Mouse (Mus musculus) layer of hippocampus, postnatal 36 days (tissue): Measurements from ENCODE around the gene Smarca2. TPM values are rescaled to one million over a fixed set of nuclear protein-coding genes. Genes with fewer than 3 reads are reported as not detected.
"Not testable (repeated sequence)": the region's sequence is repeated elsewhere in the genome, so short reads cannot be mapped to it uniquely, and the experiment has no call there.

Experiments
- DNase-seq, 2 experiments: peaks; one replicate each; pipeline ENCODE4 v3.0.0; 2022
- total RNA-seq, 2 experiments: library from RNA; stranded (reverse); gene quantifications; 2 replicates each; pipeline ENCODE4 v1.2.3; 2021

The Smarca2 gene
- total RNA-seq, 2 experiments from 2014 or later: 221 to 231 TPM

DNA sequence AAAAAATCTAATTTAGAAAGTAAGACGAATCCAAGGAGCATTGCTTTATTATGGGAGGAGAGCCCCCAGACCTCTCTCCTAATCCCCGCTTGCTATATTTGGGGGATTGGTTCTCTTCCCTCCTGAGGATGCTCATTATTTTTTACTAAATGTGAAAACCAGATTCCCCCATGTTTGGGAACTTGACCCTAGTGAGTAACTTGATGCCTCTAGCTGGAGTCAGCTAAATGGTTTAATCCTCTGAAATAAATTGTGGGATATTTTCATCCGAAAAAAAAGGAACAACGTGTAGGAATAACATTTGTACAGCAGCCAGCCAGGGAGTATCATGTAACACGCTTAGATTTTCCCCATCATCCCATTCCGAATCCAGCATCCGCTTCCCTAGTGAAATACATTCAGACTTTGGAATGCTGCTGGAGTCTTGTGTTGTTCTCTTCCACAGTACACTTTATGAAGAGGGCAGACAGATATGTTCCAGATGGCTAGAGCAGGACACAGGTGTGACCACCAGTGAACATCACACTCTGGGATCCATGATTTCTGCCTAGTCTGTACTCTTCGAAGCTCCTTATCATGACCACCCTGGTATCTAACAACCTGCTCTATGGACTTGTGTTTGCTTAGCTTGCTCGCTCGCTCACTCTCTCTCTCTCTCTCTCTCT lies 99.8 kb downstream of the Smarca2 start:
- no peak for DNase-seq

DNA sequence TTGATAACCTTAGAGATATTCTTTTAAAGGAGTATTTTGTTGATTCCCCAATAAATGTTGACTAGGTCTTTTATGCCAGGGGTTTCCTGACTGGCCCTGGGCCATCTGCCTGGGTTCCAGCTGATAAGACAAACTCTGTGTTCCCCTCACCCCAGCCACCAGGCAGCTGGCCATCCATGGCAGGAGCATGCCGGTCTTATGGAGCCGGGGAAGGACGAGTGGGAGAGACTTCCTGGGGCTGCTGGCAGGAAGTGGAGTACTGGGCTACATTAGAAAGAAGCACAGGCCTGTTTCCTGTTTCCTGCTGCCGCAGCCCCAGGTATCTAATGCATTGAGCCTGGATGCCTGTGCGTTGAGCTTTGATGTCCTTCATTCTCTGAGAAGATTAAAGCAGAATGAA lies 102.1 kb downstream of the Smarca2 start:
- no peak for DNase-seq

DNA sequence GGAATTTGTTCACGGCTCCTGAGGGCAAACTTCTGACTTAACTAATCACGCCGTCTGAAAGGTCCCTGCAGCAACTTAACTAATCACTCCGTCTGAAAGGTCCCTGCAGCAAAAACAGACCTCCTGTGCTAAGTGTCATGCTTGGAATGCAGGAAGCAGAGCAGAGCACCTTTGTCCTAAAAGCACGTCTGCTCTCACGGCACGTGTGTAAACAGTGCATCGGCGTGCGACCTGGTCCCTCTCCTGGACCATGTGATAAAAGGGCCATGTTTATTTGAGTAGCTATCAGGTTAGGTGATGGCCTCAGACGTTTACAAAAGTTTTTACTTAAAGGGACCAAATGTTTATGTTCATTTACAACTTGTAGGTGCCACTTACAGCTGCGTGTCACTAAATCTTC lies 104.2 kb downstream of the Smarca2 start:
- no peak for DNase-seq

DNA sequence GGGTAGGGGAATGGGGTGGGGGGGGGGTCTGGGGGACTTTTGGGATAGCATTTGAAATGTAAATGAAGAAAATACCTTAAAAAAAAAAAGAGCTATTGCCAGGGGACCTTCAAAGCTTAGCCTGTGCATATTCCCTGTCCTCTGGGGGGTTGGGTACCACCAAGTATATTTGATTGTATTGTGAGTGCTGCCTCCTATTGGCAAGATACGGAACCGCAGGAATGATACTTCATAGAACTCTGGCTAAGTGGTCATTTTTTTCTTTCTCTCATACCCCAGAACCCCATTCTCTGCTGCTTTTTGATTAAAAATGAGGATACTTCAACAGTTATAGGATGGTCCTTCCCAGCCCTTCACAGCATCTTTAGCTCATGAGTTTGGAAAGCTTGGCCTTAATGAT lies 106.4 kb downstream of the Smarca2 start:
- DNase-seq: no peak

DNA sequence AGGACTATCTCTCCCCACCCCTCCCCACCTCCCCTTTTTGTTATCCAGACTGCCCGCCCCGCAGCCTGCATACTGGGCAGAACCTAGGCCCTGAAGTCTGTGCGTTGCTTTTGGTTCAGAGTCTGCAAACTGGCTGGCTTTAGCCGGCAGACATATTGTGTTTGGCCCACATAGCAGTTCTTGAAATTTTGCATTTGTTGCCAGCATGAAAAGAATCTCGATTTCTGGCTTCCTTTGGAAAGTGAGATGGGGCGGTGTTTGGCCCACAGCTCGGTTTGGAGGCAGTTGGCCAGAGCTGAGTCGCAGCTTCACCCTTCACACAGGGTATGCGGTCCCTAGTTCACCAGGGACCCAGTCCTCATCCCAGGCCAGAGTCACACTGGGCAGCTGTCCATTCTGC lies 111.4 kb downstream of the Smarca2 start:
- DNase-seq: no peak

DNA sequence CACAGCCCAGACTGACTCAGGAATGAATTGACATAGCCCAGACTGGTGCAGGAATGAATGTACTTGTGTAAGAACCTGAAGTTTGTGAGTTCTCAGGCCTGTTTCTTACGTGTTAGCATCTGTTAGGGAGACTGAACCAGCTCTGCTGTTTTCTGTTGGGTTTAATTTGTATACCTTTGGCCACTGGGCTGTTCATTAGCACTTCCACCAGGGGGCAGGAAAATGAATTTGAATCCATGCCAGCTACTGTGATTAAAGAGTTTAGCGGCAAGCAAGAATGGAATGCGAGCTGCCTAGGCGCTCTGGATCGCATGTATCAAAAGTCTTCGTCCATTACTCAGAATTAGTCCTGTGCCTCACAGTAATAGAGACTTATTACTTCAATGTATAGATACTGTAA lies 113.4 kb downstream of the Smarca2 start:
- peak; percentile 25 to 45 for DNase-seq

DNA sequence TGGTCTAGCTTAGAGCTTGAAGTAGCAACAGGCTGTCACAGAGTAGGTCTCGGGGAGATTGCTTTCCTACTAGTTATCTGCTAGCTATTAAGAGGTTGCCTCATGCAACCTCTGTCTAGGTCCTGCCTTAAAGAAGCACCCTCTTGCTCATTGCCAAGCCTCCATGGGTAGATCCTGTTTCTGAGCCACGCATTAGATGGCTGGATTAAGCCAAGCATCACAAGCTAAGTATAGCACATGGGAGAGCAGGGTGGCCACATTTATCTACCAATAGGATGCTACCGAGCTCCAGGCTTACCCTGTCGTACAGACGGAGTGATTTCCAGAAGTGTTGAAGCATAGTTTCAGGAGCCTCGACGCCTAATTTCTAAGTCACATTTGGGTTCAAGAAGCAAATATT lies 114.3 kb downstream of the Smarca2 start:
- DNase-seq: no peak

DNA sequence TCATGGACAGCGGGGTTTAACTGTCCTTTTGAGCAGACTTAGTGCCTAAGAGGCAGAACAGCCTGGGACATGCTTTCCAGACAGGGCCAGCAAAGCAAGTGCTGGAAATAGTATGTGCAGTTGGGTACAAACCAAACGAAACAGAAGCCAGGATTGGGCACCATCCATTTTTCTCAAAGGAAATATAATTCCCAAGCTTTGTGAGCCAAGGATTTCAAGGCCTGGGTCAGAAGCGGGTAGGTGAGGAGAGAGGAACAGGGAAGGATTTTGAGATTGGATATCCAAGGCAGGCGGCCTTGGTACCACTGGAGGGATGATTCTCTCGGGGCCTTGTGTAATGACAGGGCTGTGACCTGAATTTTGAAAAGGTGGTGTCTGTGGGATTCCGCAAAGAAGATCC lies 116.9 kb downstream of the Smarca2 start:
- DNase-seq: no peak

DNA sequence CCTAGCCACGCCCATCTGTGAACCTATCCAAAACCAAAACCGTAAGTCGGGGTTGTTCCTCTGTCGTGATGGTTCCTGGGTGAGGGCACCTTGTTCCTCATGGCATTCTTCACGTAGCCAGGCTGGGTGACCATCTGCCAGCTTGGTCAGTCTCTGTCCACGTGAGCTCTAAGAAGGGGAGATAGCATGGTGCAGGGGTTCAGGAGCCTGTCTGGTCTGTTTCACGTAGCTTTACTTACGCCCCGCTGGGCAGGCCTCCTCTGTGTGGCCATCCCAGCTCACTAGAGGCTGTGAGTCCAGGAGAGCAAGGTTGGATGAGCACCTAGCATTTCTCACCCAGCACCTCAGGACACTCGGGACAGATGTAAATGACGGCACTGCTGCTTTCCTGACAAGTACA lies 119.0 kb downstream of the Smarca2 start:
- no peak for DNase-seq

DNA sequence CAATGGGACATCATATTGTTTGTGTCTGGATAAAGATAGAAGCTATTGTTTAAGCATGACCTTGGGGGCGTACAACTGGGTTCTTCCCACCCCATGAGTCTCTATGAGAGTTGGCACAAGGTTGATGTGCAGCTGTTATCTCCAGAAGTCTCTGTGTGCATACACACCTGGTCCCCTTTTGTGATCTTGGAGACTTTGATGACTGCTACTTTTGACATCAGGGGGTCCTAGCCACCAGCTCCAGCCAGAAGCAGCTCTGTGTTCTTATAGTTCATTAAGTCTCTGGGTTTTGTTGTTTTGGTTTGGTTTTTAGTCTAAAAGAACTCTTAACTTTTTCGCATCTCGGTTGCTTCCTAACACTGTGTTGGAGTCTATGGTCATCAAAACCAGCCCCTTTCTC lies 119.8 kb downstream of the Smarca2 start:
- DNase-seq: no peak

DNA sequence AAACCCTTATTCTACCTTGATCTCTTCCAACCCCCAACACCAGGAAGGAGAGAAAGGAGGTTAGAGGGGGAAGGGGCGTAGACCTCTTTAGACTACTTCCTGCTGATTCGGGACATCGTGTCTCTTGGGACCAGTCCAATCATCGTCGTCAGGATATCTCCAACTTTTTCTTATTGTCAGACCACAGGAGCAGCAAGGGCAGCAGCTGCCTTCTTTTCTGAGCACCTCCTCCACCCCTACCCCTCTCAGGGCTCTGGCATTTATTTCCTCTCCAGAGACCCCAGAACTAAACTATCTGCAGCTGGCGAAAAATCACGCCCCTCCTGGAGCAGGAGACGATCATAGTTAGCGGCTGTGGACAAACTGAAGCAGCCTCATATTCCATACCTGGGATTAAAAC lies 122.9 kb downstream of the Smarca2 start:
- DNase-seq: no peak

DNA sequence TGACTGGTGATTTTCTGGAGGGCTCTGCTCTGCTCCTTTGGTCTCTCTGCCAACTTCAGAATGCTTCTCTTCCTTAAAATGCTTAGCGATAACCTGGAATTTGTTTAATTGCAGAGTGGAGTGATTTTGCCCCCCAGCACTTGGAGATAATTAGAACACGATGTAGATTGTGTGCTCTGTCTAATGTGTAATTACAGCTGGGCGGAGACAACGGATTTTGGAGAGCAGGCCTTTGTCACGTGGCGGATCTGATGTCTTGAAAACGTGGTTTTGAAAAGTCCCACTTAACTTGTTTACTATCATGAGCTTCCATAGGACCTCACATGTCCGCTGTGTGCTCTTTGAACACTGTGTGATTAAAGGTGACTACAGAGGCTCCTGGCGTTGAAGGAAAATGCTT lies 125.6 kb downstream of the Smarca2 start:
- DNase-seq: no peak

DNA sequence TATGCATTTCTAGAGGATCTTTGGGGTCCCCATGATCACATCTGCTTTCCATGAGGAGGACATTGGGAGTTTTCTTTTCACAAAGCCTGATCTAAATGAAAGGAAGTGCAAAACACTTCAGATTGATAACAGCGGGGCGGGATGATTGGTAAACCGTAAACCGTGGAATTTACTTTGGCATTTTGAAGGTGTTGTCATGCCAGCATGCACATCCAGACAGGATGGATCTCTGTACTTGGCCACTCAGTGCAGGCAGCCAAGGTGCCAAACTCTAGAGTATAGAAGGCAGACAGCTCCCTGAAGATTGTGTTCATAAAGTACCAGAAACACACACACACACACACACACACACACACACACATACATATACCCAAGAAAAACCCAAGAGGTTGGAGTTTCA lies 126.3 kb downstream of the Smarca2 start:
- no peak for DNase-seq

DNA sequence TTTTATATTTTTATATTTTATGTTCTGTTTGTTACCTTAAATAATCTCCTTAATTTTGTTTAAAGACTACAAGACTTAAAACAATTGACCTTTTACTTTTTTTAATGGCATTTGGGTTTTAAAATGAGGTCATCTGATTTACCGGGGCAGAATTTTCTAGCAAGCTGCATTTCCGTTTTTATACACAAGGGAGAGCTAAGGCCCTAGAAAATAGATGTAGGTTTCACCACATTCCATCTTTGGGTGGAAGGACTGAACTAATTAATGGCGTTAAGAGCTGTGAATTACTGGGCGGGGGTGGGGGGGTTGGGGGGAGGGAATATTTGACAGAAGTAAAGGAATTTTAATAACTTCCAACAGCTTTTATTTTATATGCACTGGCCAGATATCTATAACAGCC lies 127.0 kb downstream of the Smarca2 start:
- no peak for DNase-seq

DNA sequence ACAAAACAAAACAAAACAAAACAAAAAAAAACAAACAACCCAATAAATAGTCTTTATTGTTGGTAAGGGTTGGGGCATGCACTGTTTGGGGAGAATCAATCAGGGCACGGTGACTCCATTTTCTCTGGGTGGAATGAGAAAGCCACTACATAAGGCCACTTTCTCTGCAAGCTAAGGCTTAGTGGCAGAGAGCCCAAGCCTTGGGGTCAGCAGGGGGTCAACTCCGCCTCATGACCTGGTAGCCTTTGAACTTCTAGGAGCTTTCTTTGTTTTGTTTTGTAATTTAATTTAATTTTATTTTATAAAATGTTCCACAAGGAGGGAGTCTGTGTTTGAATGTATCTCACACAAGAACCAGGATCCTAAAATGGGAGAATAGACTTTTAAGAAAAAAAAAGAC lies 128.2 kb downstream of the Smarca2 start:
- DNase-seq: no peak

DNA sequence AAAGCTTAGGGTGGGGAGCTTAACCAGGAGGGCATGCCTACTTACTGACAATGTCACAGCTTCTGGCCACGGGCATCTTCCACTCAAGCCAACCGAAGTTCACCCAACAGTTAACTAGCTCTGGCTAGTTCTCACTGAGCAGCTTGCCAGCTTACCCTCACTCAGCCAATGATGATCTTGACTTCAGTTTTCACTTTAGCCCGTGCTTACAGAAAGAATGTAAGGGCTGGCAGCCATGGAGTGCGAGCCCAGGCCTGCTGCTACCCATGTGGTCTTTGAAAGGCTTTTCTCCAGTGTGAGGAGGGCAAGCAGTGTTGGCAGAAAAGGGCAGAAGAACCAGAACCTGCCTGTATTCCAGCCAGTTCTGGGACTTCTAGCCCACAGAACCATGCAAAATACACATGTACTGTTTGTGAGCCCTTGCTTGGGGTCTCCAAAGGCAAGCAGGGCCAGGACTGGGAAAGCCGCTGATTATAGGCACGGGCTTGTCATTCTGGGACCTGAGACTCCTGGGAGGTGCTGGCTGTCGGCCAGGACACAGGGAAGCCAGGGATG lies 128.8 kb downstream of the Smarca2 start:
- DNase-seq: no peak

DNA sequence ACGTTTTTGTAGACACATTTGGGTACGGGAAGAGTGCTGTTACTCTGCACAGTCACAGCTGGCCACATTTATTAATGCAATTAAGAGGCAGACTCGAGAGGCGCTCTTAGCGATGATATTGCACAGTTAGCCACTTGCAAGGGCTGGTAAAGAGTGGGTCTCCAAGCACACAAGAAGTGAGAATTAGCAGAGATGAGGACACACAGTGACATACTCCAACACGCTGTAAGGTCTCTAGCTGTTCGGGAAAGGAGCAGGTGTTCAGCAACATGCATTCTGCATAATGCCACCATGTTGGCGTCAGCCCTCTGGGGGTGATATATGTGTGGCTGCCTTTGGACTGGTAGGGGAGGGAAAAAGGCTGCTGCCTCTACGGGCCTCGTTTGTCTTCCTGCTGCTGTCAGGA lies 129.9 kb downstream of the Smarca2 start:
- DNase-seq: no peak

DNA sequence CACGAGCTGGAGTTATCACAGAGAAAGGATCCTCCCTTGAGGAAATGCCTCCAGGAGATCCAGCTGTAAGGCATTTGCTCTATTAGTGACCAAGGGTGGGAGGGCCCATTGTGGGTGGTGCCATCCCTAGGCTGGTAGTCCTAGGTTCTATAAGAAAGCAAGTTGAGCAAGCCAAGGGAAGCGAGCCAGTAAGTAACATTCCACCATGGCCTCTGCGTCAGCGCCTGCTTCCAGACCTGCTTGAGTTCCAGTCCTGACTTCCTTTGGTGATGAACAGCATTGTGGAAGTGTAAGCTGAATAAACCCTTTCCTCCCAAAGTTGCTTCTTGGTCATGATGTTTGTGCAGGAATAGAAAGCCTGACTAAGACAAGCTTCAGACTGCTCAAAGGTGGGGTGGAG lies 140.2 kb downstream of the Smarca2 start:
- DNase-seq: not testable (repeated sequence)

DNA sequence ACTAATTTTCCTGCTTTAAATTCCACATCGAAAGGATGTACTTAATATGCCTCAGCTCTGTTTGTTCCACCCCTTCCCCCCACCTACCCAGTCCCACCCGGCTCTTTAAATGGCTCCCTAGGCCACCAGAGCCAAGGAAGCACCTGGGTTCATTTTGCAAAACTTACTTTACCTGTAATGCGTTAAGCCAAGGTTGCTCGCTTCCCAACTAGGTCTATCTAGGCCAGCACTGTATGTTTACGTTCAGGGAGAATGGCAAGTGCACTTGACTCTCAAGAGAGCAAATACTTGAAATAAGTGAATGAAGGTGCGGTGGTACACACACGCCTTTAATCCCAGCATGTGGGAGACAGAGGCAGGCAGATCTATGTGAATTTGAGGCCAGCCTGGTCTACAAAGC lies 140.7 kb downstream of the Smarca2 start:
- DNase-seq: no peak

DNA sequence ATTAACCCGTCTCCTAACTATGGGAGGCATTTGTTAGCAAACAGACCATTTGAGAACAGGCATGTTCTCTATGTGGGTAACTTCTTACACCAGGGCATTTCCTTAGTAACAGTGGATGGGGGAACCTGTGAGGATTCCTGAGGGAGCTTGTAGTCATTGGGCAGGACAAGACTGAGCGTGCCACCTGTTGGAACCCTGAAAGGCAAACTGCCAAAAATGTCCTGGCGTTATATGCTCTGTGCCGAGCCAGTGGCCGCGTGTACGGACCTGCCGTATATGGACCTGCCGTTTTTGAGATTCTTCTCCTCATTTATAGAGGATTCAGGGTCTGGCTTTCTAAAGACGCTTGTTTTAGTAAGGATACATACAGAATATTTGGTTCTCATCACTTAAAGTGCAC lies 141.4 kb downstream of the Smarca2 start:
- no peak for DNase-seq

DNA sequence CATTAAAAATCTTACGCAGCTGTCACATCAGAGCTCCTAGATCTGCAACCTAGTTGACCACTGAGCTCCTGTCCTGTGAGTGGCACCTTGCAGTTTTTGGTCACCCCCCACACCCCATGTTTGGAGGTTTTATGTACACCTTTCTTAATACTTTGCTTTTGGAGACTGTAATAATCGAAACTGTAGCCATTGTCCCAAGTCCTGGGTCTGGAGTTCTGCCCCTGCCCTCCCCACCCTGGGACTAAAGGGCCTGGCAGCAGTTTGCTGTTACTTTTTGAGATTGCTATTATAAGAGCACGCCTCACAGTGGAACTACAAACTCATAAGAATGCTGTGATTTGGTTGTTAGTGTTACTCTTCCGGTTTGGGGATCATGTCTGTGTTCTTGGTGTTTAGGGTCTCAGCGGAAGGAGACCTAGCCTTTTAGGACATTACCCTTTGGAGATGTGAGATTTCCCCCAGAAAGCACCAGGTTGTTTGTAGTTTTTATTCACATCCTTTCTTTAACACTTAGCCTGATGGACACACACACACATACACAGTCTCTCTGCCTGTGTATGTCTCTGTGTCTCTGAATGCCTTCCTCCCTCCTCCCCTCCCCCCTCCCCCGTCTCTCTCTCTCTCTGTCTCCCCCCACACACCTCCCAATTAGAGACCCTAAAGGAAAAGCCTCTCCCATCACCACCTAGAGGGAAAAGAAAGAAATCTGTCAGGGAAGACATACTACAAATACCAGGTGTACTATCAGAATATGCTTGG lies 142.0 kb downstream of the Smarca2 start:
- DNase-seq: no peak

DNA sequence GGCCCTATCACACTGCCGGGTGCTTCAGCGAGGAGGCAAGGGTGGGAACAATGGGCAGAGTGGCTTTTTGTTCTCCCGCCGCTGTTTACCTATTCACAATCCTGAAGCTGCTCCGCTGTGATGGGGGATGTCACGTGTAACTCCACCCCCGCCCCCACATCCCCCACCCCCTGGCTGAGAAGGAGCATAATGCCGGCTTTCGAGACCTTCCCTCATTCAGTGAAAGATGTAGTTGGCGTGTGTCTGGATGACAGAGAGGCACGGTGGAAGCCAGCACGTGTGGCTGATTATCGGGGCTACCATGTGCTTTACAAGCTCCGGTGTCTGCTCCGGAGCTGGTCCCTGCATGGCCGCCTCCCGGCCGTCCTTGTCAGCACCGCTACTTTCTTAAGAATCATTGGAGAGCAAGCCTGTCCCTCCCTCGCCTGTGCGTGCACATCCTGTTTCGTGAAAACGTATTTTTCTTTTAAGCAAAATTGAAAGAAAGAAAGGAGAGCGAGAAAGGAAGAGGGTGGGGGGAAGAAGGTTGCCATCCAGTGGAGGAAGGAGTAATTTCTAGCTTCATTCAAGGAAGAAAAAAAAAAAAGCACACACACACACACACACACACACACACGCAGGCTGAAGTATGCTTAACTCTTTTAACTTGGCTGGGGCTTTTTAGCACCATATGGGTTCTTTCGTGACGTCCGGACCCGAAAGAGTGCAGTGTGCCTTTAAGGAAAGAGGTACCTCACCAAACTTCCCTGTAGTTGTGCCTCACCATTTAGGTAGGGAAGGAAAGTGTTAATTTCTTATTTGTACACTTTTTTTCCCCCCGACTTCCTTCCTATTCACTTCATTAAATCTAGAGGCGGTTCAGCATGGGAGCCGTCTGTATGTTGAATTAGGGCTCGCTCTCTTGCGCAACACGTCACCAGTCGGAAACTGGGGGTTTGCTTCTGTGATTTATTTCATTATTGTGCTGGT lies 143.0 kb downstream of the Smarca2 start:
- peak; percentile 59 to 62 for DNase-seq

DNA sequence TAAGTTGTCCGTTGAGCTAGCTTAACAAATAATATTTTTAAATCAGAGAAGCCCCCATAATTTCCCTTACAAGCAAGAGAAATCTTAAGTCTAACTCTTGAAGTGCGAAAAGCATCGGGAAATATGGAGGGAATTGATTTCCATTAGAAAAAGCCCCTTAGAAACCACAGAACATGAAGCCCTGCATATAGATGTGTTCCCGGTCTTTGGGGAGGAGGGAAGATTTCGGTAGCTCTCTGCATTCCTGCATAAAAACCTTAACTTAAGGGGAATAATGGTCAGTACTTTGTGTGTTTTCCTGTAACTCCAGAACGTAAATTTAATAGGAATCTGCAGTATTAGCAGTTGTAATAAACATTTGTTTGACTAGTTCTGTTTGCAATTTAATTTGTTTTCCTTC lies 143.8 kb downstream of the Smarca2 start:
- no peak for DNase-seq
